Mouse (Mus musculus) heart, embryonic 10.5 days (tissue): ENCODE data around the gene Usp31. TPM values are rescaled to one million over a fixed set of nuclear protein-coding genes. Genes with fewer than 3 reads are reported as not detected.

Source experiments
- DNase-seq: peaks from one replicate; pipeline ENCODE4 v3.0.0-alpha.2; 2017; ENCODE audit warnings: low spot score
- H3K27ac ChIP-seq: fragments of 300-500 bp; sonication (generic); 2 replicates; pipeline ENCODE4 v1.5.1; 2016; ENCODE audit warnings: mild to moderate bottlenecking
- H3K27me3 ChIP-seq: fragments of 300-500 bp; sonication (generic); 2 replicates; pipeline ENCODE4 v1.6.1; 2016; ENCODE audit warnings: mild to moderate bottlenecking; ENCODE audit not compliant: poor library complexity, insufficient read depth, severe bottlenecking
- H3K36me3 ChIP-seq: fragments of 300-500 bp; sonication (generic); 2 replicates; pipeline ENCODE4 v1.6.1; 2016; ENCODE audit warnings: mild to moderate bottlenecking, moderate library complexity
- H3K4me1 ChIP-seq: fragments of 300-500 bp; sonication (generic); 2 replicates; pipeline ENCODE4 v1.6.1; 2016; ENCODE audit warnings: mild to moderate bottlenecking
- H3K4me3 ChIP-seq: fragments of 300-500 bp; sonication (generic); 2 replicates; pipeline ENCODE4 v1.5.1; 2016; ENCODE audit warnings: mild to moderate bottlenecking, moderate library complexity
- H3K9me3 ChIP-seq: fragments of 300-500 bp; sonication (generic); 2 replicates; pipeline ENCODE4 v1.6.1; 2016; ENCODE audit warnings: mild to moderate bottlenecking, moderate library complexity
- WGBS: fragments of 180-500 bp; shearing (Covaris S2); methylation state at CpG from one replicate; pipeline ENCODE4 v1.1.7; 2016; 5-methylcytosine and 5-hydroxymethylcytosine counted together
- polyA plus RNA-seq: library from polyadenylated mRNA; unstranded; fragments of >200 nt; fragmentation: Nextera tagmentation; extraction: Ambion mirVana; gene quantifications from 2 replicates; pipeline ENCODE4 v1.2.1, GENCODE M21; 2016

Gene Usp31
- polyA plus RNA-seq, 1 experiment from 2014 or later: 2.3 TPM

DNA sequence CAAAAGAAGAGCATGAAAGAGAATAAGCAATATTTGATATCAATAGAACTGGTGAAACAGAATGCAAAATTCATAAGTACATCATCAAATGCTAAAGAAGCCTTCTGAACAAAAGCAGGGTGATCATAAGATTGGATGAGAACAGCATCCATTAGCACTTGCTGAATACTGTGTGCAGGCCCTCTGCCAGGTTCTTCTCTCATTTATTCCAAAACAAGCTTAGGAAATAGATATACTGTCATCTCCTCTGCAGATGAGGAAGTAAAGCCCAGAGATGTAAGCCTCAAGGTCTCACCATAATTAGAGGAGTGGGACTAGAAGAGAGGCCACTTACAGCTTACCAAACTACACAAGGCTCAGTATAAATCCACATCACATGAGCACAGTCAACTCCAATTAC, 7.8 kb downstream of the Usp31 start:
- no peaks in the 10 kb centered on the region for H3K9me3 ChIP-seq
- H3K27ac ChIP-seq: no peak overlapping the region
- H3K36me3 ChIP-seq: no peaks in the 10 kb centered on the region
- no peaks in the 10 kb centered on the region for H3K27me3 ChIP-seq
- H3K4me1 ChIP-seq: peaks cover 43% of the 10 kb centered on the region
- no peak for DNase-seq
- H3K4me3 ChIP-seq: no peak overlapping the region

DNA sequence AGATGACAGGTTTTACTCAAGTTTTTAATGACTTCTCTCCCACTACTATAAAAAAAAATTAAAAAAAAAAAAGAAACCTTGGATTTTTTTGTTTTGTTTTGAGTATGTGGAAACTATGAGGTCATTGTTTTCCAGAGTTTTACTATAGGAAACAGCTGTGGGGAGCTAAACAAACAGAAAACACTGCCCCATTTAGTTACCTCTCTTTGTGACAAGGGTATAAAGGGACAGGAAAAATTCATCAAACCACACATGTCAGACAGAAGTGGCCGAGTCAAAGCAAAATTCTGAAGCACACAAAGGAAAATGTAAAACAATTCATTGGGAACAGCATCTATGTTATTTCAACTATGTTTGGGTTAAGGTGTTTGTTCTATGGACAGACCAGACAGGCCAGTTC, 9.5 kb downstream of the Usp31 start:
- Histone ChIP-seq H3K27me3 (no peaks in the 10 kb centered on the region), H3K4me1 (peaks cover 32% of the 10 kb centered on the region), H3K4me3 (no peak overlapping the region), H3K9me3 (no peaks in the 10 kb centered on the region), H3K27ac (no peak overlapping the region), H3K36me3 (no peaks in the 10 kb centered on the region)
- DNase-seq: no peak
- 50% methylated on average over 1 of the region's 1 CpGs for WGBS

DNA sequence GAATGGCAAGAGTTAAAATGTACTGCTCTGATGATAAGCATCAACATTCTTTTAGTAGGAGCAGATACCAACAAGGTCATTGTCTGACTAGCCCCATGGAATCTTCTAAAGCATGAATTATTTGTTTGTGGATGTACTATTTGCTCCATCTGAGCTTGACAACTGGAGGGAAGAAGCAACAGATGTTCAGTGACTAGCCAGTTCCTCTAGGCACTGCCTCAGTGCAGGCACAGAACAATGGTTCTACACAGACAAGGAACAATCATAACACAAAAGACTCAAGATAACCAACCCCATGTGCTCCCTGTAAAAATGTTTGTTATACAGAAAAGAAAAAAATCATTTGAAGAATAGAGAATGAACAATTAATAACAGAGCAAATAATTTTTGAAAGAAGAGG, 9.9 kb downstream of the Usp31 start:
- Histone ChIP-seq H3K27me3 (no peaks in the 10 kb centered on the region), H3K9me3 (no peaks in the 10 kb centered on the region), H3K36me3 (no peaks in the 10 kb centered on the region), H3K4me1 (peaks cover 28% of the 10 kb centered on the region), H3K4me3 (no peak overlapping the region), H3K27ac (no peak overlapping the region)
- DNase-seq: no peak

DNA sequence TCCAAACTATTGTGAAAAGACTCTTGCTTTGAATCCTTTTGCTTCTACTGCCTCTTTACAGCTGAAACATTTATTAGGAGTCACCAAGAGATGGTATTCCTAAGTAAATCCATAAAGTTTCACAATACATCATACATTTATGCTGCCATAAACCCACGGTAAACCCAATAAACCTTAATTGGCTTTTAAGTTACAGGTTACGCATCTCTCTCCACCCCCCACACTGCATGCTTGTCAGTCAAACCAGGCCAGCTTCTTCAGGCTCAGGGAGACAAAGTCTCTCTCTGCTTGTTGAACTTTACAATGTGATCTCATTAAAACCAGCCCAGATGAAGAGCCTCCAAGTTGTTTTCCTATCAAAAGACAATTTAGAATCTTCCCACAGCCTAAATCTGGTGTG, 15.2 kb downstream of the Usp31 start:
- no peaks in the 10 kb centered on the region for H3K27me3 ChIP-seq
- H3K27ac ChIP-seq: no peak overlapping the region
- no peaks in the 10 kb centered on the region for H3K4me1 ChIP-seq
- no peaks in the 10 kb centered on the region for H3K9me3 ChIP-seq
- no peaks in the 10 kb centered on the region for H3K36me3 ChIP-seq
- H3K4me3 ChIP-seq: no peak overlapping the region
- DNase-seq: no peak
- 88% methylated on average over 2 of the region's 2 CpGs for WGBS

DNA sequence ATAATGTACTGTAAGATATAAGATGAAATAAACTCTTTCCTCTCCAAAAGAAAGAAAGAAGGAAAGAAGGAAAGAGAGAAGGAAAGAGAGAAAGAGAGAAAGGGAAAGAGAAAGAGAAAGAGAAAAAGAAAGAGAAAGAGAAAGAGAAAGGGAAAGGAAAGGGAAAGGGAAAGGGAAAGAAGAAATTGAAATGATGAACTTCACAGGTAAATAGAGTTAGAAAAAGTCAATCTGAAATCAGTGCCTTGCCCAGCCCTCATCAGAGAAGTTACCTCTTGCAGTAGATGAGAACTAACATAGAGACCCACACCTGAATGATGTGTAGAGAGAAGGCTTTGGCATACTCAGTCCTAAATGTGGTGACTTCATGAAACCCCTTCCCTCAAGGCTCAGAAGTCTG, 17.7 kb downstream of the Usp31 start:
- H3K4me1 ChIP-seq: no peaks in the 10 kb centered on the region
- DNase-seq: no peak
- no peaks in the 10 kb centered on the region for H3K9me3 ChIP-seq
- no peaks in the 10 kb centered on the region for H3K27me3 ChIP-seq
- H3K36me3 ChIP-seq: no peaks in the 10 kb centered on the region
- no peak overlapping the region for H3K27ac ChIP-seq
- no peak overlapping the region for H3K4me3 ChIP-seq

DNA sequence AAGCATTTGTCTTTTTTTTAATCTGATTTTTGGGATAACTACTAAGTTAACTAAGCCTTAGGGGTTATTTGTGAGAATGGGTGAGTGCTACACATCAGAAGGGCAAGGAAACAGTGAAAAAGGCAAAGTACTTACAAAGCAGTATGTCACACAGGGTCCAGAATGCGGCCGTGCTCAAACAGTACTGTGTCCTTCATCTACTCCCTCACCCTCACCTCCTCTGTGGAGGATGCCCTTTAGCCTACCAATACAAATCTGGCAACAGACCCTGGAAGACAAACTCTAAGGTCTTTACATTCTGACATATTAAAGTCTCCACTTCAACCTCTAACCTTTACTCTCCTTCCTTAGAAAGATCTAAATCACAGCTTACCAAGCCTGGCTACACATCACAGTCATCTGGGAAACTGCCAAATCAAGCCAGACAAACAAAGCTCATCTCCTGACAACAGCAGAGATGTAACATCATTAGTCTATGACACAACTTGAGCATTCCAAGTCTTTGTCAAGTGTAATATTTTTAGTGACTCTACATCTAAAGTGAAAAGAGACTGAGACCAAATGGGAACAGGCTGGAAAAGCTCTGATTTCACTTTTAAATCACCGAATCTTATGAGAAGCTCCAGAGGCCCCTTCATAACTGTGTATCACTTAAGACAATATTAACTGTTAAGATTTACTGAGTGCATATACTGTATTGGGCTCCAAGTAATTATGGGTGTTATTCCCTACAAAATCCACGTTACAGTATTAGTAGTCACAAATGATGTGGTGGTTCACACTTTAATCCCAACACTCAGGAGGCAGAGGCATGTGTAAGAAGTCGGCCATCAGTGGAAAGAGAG, 21.7 kb downstream of the Usp31 start:
- no peak for DNase-seq
- 85% methylated on average over 5 of the region's 5 CpGs for WGBS
- no peaks in the 10 kb centered on the region for H3K9me3 ChIP-seq
- H3K27me3 ChIP-seq: no peaks in the 10 kb centered on the region
- H3K27ac ChIP-seq: no peak overlapping the region
- no peaks in the 10 kb centered on the region for H3K4me1 ChIP-seq
- H3K36me3 ChIP-seq: no peaks in the 10 kb centered on the region
- H3K4me3 ChIP-seq: no peak overlapping the region

DNA sequence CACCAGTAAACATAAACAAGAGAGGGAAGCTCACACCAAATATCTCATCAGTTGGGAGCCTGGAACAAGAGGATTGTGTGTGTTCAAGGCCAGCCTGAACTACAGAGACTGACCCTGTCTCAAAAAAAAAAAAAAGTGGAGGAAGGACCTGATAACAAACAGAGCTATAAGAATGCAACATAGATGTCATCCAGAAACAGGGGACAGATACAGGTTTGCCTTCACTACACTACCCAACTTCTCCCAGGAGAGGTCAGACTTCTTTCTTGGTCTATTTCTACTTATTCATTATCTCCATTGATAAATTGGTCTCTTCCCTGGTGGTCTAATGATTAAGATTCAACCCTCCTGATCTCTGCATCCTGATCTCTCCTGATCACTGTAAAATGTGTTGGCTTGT, 25.9 kb downstream of the Usp31 start:
- Histone ChIP-seq H3K9me3 (no peaks in the 10 kb centered on the region), H3K27me3 (no peaks in the 10 kb centered on the region), H3K4me3 (no peak overlapping the region), H3K4me1 (no peaks in the 10 kb centered on the region), H3K27ac (no peak overlapping the region), H3K36me3 (peaks cover 7% of the 10 kb centered on the region; the same call in 1 of the 2 replicates)
- no peak for DNase-seq

DNA sequence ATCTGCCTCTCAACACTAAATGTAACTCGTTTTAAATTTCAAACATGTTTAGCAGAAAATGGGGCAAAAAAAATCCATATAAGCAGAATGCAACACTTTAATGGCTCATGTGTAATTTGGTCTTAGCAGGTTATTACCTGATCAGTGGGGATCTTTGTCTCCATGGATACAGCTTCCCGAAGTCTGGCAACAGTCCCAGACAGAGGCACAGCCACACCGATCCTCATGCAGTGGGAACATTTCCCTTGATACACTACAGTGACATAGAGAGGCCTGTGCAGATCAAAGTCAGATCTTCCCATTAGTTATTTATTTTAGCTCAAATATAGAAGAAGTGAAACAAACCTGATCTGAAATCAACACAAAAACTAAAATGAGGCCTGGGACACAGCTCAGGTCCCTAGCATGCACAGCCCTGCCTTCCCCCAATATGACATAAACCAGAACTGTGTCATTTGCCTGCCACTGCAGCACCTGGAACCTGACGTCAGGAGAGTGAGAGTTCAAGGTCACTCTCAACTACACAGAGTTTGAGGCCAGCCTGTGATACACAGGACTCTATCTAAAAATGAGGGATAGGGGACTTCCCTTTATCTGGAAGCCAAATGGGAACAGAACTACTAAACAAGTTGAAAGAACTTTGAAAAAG, 29.8 kb downstream of the Usp31 start:
- no peak for DNase-seq
- peaks cover 16% of the 10 kb centered on the region; the same call in 1 of the 2 replicates for H3K36me3 ChIP-seq
- no peaks in the 10 kb centered on the region for H3K27me3 ChIP-seq
- 69% methylated on average over 4 of the region's 4 CpGs for WGBS
- H3K4me1 ChIP-seq: no peaks in the 10 kb centered on the region
- H3K4me3 ChIP-seq: no peak overlapping the region
- no peaks in the 10 kb centered on the region for H3K9me3 ChIP-seq
- H3K27ac ChIP-seq: no peak overlapping the region

DNA sequence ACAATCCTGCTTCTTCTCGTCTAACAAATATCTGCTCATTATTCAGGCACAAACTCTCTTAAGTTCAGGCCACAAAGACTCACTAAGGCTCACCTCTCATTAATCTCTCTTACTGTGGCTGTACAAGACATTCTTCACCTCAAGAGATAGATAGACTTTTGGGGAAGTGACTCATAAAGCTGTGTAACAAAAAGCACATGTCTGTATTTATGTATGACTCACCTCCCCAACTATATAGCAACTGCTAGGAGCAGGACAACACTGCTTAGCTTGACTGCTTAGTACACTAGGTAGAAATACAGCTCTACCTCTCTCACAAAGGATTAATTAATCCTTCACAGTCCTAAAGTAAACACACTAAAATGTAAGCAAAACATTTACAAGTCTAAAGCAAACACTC, 46.3 kb downstream of the Usp31 start:
- Histone ChIP-seq H3K27ac (no peak overlapping the region), H3K9me3 (no peaks in the 10 kb centered on the region), H3K36me3 (peaks cover 52% of the 10 kb centered on the region), H3K27me3 (no peaks in the 10 kb centered on the region), H3K4me1 (peaks cover 4% of the 10 kb centered on the region), H3K4me3 (no peak overlapping the region)
- 59% methylated on average over 1 of the region's 1 CpGs for WGBS
- no peak for DNase-seq

DNA sequence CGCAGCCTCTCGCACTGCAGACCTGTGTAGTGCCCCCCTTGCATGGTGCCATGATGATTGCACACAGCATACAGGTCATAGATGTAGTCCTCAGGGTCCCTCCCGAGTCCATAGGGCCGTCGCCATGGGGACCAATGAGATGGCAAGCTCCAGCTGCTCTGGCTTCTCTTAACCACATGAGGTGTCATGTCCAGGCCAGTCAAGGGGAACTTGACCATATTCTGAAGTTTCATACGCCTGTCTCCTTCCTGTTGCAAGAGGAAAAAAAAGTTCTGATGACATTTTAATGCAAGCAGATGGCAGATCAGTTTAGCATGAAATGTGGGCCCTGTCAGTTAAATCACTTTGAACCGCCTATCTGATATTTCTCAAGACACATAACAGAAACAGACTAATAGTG, 48.2 kb downstream of the Usp31 start:
- DNase-seq: no peak
- Histone ChIP-seq H3K9me3 (no peaks in the 10 kb centered on the region), H3K27me3 (no peaks in the 10 kb centered on the region), H3K4me3 (no peak overlapping the region), H3K4me1 (peaks cover 4% of the 10 kb centered on the region), H3K36me3 (peaks cover 47% of the 10 kb centered on the region), H3K27ac (no peak overlapping the region)
- WGBS: 87% methylated on average over 7 of the region's 7 CpGs

DNA sequence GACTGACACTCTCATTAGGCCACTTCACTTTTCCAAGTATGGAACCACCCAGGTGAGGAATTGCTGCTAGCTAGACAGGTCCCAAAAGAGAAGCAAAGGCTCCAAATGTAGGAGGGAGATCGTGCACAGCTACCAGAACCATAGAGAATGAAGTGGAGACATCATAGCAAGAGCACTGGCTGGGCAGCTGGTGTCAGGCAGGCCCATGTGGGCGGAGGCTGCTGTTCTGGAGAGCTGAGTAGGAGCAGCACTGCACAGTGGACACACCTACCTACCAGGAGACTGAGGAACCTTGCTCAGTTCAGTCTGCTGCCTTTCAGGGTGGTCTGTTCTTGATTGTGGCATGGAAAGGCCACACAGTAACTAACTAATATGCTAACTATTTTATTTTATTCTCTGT, 52.4 kb downstream of the Usp31 start:
- peaks cover 4% of the 10 kb centered on the region for H3K4me1 ChIP-seq
- H3K36me3 ChIP-seq: peaks cover 38% of the 10 kb centered on the region
- H3K27me3 ChIP-seq: no peaks in the 10 kb centered on the region
- 76% methylated on average over 2 of the region's 2 CpGs for WGBS
- no peaks in the 10 kb centered on the region for H3K9me3 ChIP-seq
- DNase-seq: no peak
- no peak overlapping the region for H3K27ac ChIP-seq
- no peak overlapping the region for H3K4me3 ChIP-seq

DNA sequence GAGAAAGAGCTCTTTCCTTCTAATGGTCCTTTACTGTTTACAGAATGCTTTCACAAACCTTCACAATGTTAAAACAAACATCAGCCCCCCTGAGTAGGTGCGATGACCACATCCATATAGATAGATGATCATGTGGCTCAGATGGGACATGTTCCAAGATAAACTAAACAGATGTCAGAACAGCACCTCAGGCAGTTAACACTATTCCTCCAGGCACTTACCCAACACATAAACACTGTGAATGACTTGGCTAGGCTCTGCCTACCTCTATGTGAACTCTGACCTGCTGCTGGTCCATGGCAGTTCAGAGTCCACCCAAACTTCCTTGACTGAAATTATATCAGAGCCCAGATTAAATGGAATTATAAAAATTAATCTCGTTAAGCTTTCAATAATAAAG, 54.4 kb downstream of the Usp31 start:
- no peak overlapping the region for H3K4me3 ChIP-seq
- 85% methylated on average over 2 of the region's 2 CpGs for WGBS
- peaks cover 4% of the 10 kb centered on the region for H3K4me1 ChIP-seq
- H3K27me3 ChIP-seq: no peaks in the 10 kb centered on the region
- H3K36me3 ChIP-seq: peaks cover 47% of the 10 kb centered on the region
- H3K9me3 ChIP-seq: no peaks in the 10 kb centered on the region
- no peak overlapping the region for H3K27ac ChIP-seq
- no peak for DNase-seq

DNA sequence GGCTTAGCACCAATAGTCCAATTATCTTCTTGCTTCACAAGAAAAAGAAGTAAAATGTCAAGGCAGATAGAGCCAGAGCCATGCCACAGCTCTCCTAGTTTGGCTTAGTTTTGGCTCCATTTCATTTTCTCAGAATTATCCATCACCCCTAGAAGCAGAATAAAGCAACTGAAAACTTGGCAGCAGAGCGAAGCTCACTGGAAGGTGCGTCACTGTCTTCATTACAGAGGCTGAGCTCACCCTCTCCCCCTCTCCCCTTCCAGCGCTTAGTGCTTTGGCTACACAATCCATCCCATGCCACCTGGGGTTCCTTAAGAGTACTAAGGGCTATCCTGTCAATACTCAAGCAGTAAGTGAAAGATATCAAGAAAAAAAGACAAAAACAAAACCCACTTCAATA, 56.3 kb downstream of the Usp31 start:
- H3K27ac ChIP-seq: no peak overlapping the region
- no peaks in the 10 kb centered on the region for H3K4me1 ChIP-seq
- no peaks in the 10 kb centered on the region for H3K9me3 ChIP-seq
- H3K36me3 ChIP-seq: peaks cover 48% of the 10 kb centered on the region
- H3K27me3 ChIP-seq: no peaks in the 10 kb centered on the region
- WGBS: 91% methylated on average over 3 of the region's 3 CpGs
- no peak overlapping the region for H3K4me3 ChIP-seq
- no peak for DNase-seq
